Mouse (Mus musculus) liver, postnatal 0 days (tissue): Measurements from ENCODE around the gene Vrk1.

Source experiments
- CTCF ChIP-seq: sonication (generic); IDR thresholded peaks from 2 replicates; pipeline ENCODE4 v1.5.1; 2016; ENCODE audit warnings: antibody characterized with exemption, low read depth
- EP300 ChIP-seq: IDR thresholded peaks from 2 replicates; pipeline ENCODE4 v1.6.1; 2016; ENCODE audit warnings: antibody characterized with exemption, low read depth, mild to moderate bottlenecking

GRCm38 (mm10) chr12:105962103-105963011 lies 47.7 kb upstream of the Vrk1 start:
- TF ChIP-seq EP300: no peak
- peak; percentile 98 for TF ChIP-seq CTCF
